Mouse (Mus musculus): ENCODE measurements around the gene Ubqln5. TPM values are rescaled to one million over a fixed set of nuclear protein-coding genes. Genes with fewer than 3 reads are reported as not detected.

The Ubqln5 gene
- polyA plus RNA-seq, 1 experiment from 2014 or later: not detected

Other genes starting within 250 kb of the Ubqln5 start
- gene Olfr66, start 243.6 kb downstream of the Ubqln5 start, polyA plus RNA-seq (2016; fragmentation: Nextera tagmentation; extraction: Ambion mirVana): not detected in 2 replicates
- not detected in 2 replicates for gene Olfr64, start 235.3 kb downstream of the Ubqln5 start, polyA plus RNA-seq (2016; fragmentation: Nextera tagmentation; extraction: Ambion mirVana)
- not detected in 2 replicates for gene Olfr65, start 226.3 kb downstream of the Ubqln5 start, polyA plus RNA-seq (2016; fragmentation: Nextera tagmentation; extraction: Ambion mirVana)
- not detected in 2 replicates for gene Olfr631, start 201.0 kb downstream of the Ubqln5 start, polyA plus RNA-seq (2016; fragmentation: Nextera tagmentation; extraction: Ambion mirVana)
- not detected in 2 replicates for gene Olfr632, start 195.5 kb downstream of the Ubqln5 start, polyA plus RNA-seq (2016; fragmentation: Nextera tagmentation; extraction: Ambion mirVana)
- not detected in 2 replicates for gene Olfr633, start 185.4 kb downstream of the Ubqln5 start, polyA plus RNA-seq (2016; fragmentation: Nextera tagmentation; extraction: Ambion mirVana)
- 0.03 TPM in 1 of 2 replicates, not detected in the other for gene Olfr635, start 158.7 kb downstream of the Ubqln5 start, polyA plus RNA-seq (2016; fragmentation: Nextera tagmentation; extraction: Ambion mirVana)
- not detected in 2 replicates for gene Olfr638, start 131.1 kb downstream of the Ubqln5 start, polyA plus RNA-seq (2016; fragmentation: Nextera tagmentation; extraction: Ambion mirVana)
- gene Olfr639, start 112.5 kb downstream of the Ubqln5 start, polyA plus RNA-seq (2016; fragmentation: Nextera tagmentation; extraction: Ambion mirVana): 0.02 TPM in 1 of 2 replicates, not detected in the other
- not detected in 2 replicates for gene Olfr640, start 104.3 kb downstream of the Ubqln5 start, polyA plus RNA-seq (2016; fragmentation: Nextera tagmentation; extraction: Ambion mirVana)
- not detected in 2 replicates for gene Olfr641, start 94.4 kb downstream of the Ubqln5 start, polyA plus RNA-seq (2016; fragmentation: Nextera tagmentation; extraction: Ambion mirVana)
- gene Olfr642, start 77.2 kb downstream of the Ubqln5 start, polyA plus RNA-seq (2016; fragmentation: Nextera tagmentation; extraction: Ambion mirVana): not detected in 2 replicates
- gene 4930516K23Rik, start 68.4 kb downstream of the Ubqln5 start, polyA plus RNA-seq (2016; fragmentation: Nextera tagmentation; extraction: Ambion mirVana): not detected in 2 replicates
- gene Olfr644, start 58.0 kb downstream of the Ubqln5 start, polyA plus RNA-seq (2016; fragmentation: Nextera tagmentation; extraction: Ambion mirVana): not detected in 2 replicates
- not detected in 2 replicates for gene Olfr645, start 44.4 kb downstream of the Ubqln5 start, polyA plus RNA-seq (2016; fragmentation: Nextera tagmentation; extraction: Ambion mirVana)
- not detected in 2 replicates for gene Olfr646, start 25.0 kb downstream of the Ubqln5 start, polyA plus RNA-seq (2016; fragmentation: Nextera tagmentation; extraction: Ambion mirVana)
- gene Olfr643, start 7.6 kb upstream of the Ubqln5 start, polyA plus RNA-seq (2016; fragmentation: Nextera tagmentation; extraction: Ambion mirVana): not detected in 2 replicates
- not detected in 2 replicates for gene Ubqln3, start 13.5 kb upstream of the Ubqln5 start, polyA plus RNA-seq (2016; fragmentation: Nextera tagmentation; extraction: Ambion mirVana)
- gene Ubqlnl, start 20.7 kb upstream of the Ubqln5 start, polyA plus RNA-seq (2016; fragmentation: Nextera tagmentation; extraction: Ambion mirVana): not detected in 2 replicates
- gene Olfm5, start 35.0 kb upstream of the Ubqln5 start, polyA plus RNA-seq (2016; fragmentation: Nextera tagmentation; extraction: Ambion mirVana): not detected in 2 replicates
- 0.31 and 0.32 TPM in 2 replicates for gene Olfr648, start 53.6 kb upstream of the Ubqln5 start, polyA plus RNA-seq (2016; fragmentation: Nextera tagmentation; extraction: Ambion mirVana)
- not detected in 2 replicates for gene Olfr649, start 66.2 kb upstream of the Ubqln5 start, polyA plus RNA-seq (2016; fragmentation: Nextera tagmentation; extraction: Ambion mirVana)
- 3.5 and 5.7 TPM in 2 replicates for gene Trim6, start 89.0 kb upstream of the Ubqln5 start, polyA plus RNA-seq (2016; fragmentation: Nextera tagmentation; extraction: Ambion mirVana)
- gene Trim34a, start 114.6 kb upstream of the Ubqln5 start, polyA plus RNA-seq (2016; fragmentation: Nextera tagmentation; extraction: Ambion mirVana): 0.85 TPM in 2 replicates
- gene Trim5, start 158.3 kb upstream of the Ubqln5 start, polyA plus RNA-seq (2016; fragmentation: Nextera tagmentation; extraction: Ambion mirVana): 0.13 TPM in 1 of 2 replicates, not detected in the other
- gene Trim12a, start 185.6 kb upstream of the Ubqln5 start, polyA plus RNA-seq (2016; fragmentation: Nextera tagmentation; extraction: Ambion mirVana): 1.6 and 2.4 TPM in 2 replicates
- not detected in 2 replicates for gene Trim34b, start 199.6 kb upstream of the Ubqln5 start, polyA plus RNA-seq (2016; fragmentation: Nextera tagmentation; extraction: Ambion mirVana)
- gene Trim12c, start 223.5 kb upstream of the Ubqln5 start, polyA plus RNA-seq (2016; fragmentation: Nextera tagmentation; extraction: Ambion mirVana): 0.51 and 0.67 TPM in 2 replicates
- not detected in 2 replicates for gene Trim30b, start 240.1 kb upstream of the Ubqln5 start, polyA plus RNA-seq (2016; fragmentation: Nextera tagmentation; extraction: Ambion mirVana)

Data from hindbrain, embryonic 10.5 days (tissue).